Mouse (Mus musculus) adrenal gland, adult 18-20 months (tissue): Measurements from ENCODE around the gene Tas2r140. TPM values are rescaled to one million over a fixed set of nuclear protein-coding genes. Genes with fewer than 3 reads are reported as not detected.

Experiments used
- DNase-seq, 2 experiments: peaks; one replicate each; pipeline ENCODE4 v3.0.0; 2021 to 2022; ENCODE audit warnings: low spot score in 2 of 2
- long read RNA-seq, 2 experiments: library from polyadenylated mRNA; stranded (forward); transcript quantifications; one replicate each; pipeline ENCODE4 v2.0.0; 2021
- total RNA-seq, 2 experiments: library from RNA; stranded (reverse); gene quantifications; 1 replicate in 1 of 2; 2 replicates in 1 of 2; pipeline ENCODE4 v1.2.3; 2021

The Tas2r140 gene
- total RNA-seq, result not detected
- long read RNA-seq, experiment 1, result 0 reads
- long read RNA-seq, experiment 2, result 0 reads

DNA sequence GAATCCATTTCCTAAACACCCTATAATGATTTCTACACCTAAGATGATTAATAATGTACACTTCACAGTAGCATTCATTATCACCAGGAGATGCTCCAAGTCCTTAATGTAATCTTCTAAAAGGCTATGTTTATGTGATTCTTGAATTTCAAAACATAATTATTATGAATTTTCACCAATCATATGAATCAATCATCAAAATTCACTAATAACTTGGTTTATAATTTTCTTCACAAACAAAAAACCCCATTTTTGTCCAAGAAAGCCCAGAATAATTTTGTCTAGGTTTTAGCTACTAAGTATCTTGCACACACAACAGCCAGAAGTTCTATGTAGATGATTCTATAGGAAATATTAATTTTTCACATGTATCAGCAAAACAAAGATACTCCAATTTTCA lies at the start of gene Tas2r140:
Tas2r140 (minus strand) TSS at position 101 of the 400 bp plus-strand sequence.
- DNase-seq, result no peak

DNA sequence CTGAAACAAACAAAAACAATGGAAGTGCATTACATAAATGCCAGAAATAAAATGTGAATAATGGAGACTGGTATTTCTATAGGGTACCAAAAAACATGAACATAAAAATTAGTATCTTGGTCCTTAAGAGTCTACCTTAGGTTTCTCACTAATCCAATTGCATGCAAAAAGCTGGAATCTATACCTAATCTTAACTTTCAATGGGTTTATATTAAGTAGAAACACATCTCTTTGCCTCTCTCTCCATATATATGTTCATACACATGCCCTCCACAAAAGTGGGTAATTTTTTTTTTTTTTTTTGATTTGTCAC lies 48.9 kb upstream of the Tas2r140 start, which contains the start of gene Smim10l1:
Smim10l1 (plus strand) TSS at position 301 of the 313 bp plus-strand sequence.
- no peak for DNase-seq

GRCm38 (mm10) chr6:133102430-133102829 lies 46.8 kb upstream of the Tas2r140 start:
- DNase-seq, result no peak

- no peak for DNase-seq
Measured at GRCm38 (mm10) chr6:133092226-133092625, 36.6 kb upstream of the Tas2r140 start.

DNA sequence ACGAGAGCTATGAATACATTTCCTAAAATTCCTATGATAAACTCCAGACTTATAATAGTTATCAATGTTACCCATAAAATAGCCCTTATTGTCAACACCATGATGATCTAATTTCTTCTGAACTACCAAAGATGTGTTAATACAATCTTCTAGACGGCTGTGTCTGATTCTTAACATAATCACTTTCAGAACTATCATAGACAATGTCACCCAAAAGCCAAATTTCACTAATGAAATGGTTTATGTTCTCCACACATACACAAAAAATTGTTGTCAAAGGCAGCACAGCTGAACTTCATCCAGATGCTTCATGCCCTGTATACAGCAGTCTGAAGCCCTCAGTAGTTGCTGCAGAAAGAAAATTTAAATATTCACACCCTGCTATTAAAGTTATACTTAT lies 18.6 kb downstream of the Tas2r140 start, which contains the start of gene Tas2r103:
Tas2r103 (minus strand) TSS at position 101 of the 400 bp plus-strand sequence.
- DNase-seq, result no peak

Other genes with a start within 250 kb of the Tas2r140 start
- gene Tas2r123, start 208.7 kb downstream of the Tas2r140 start, total RNA-seq, result not detected
- not detected for gene Tas2r116, start 200.4 kb downstream of the Tas2r140 start, total RNA-seq
- gene Tas2r110, start 187.8 kb downstream of the Tas2r140 start, total RNA-seq, result not detected
- not detected for gene Tas2r113, start 162.8 kb downstream of the Tas2r140 start, total RNA-seq
- not detected for gene Tas2r125, start 146.2 kb downstream of the Tas2r140 start, total RNA-seq
- not detected for gene Tas2r129, start 104.7 kb downstream of the Tas2r140 start, total RNA-seq
- gene Tas2r131, start 97.9 kb downstream of the Tas2r140 start, total RNA-seq, result not detected
- not detected for gene Tas2r109, start 74.9 kb downstream of the Tas2r140 start, total RNA-seq
- gene Tas2r103, start 18.7 kb downstream of the Tas2r140 start, total RNA-seq, result not detected
- 100 to 1,000 TPM in 1 of 2 experiments, 10 to 100 TPM in 1; 88.2 to 104 TPM for gene Smim10l1, start 49.1 kb upstream of the Tas2r140 start, total RNA-seq
- not detected for gene 5530400C23Rik, start 236.4 kb upstream of the Tas2r140 start, total RNA-seq